Mouse (Mus musculus) embryonic facial prominence, embryonic 11.5 days (tissue): ENCODE measurements at regions not wholly inside any gene's neighbourhood (a gene's known extent, or its start where the extent isn't known, plus 50 kb on each side); places are given as distances from the start of the nearest gene placed in this dataset.
A peak's percentile ranks its signal among the peaks of the same experiment; 100 is the strongest.

Experiments used
- ATAC-seq: fragments of 200-750 bp; cut with Nextera tagmentation; replicated peaks from 2 replicates; pipeline ENCODE4 v1.8.0; 2017; ENCODE audit warnings: low read depth; ENCODE audit not compliant: insufficient number of reproducible peaks, low FRiP score, low TSS enrichment
- DNase-seq: peaks from one replicate; pipeline ENCODE4 v3.0.0-alpha.2; 2015; ENCODE audit warnings: low spot score
- H3K27ac ChIP-seq: fragments of 300-500 bp; sonication (generic); replicated peaks from 2 replicates; pipeline ENCODE4 v1.5.1; 2014; ENCODE audit warnings: mild to moderate bottlenecking, low read depth, low read length, control low read depth
- H3K27me3 ChIP-seq: fragments of 300-500 bp; sonication (generic); 2 replicates; pipeline ENCODE4 v1.6.1; 2014; ENCODE audit warnings: mild to moderate bottlenecking, low read length, moderate library complexity, mixed read lengths; ENCODE audit not compliant: control insufficient read depth, insufficient read depth
- H3K36me3 ChIP-seq: fragments of 300-500 bp; sonication (generic); replicated peaks from 2 replicates; pipeline ENCODE4 v1.6.1; 2014; ENCODE audit warnings: low read depth, mild to moderate bottlenecking, low read length, moderate library complexity, mixed read lengths; ENCODE audit not compliant: control insufficient read depth, insufficient read depth
- H3K4me1 ChIP-seq: fragments of 300-500 bp; sonication (generic); 2 replicates; pipeline ENCODE4 v1.6.1; 2014; ENCODE audit warnings: low read length, mixed read lengths; ENCODE audit not compliant: control insufficient read depth, insufficient read depth
- H3K4me2 ChIP-seq: fragments of 300-500 bp; sonication (generic); 2 replicates; pipeline ENCODE4 v1.6.1; 2014; ENCODE audit warnings: low read depth, mild to moderate bottlenecking, control low read depth, low read length, moderate library complexity
- H3K4me3 ChIP-seq: fragments of 300-500 bp; sonication (generic); 2 replicates; pipeline ENCODE4 v1.5.1; 2014; ENCODE audit warnings: low read depth, low read length, control low read depth
- H3K9ac ChIP-seq: fragments of 300-500 bp; sonication (generic); replicated peaks from 2 replicates; pipeline ENCODE4 v1.6.1; 2014; ENCODE audit warnings: mild to moderate bottlenecking, control low read depth, low read length
- H3K9me3 ChIP-seq: fragments of 300-500 bp; sonication (generic); replicated peaks from 2 replicates; pipeline ENCODE4 v1.6.1; 2016; ENCODE audit warnings: mild to moderate bottlenecking, low read length, inconsistent platforms, mixed read lengths; ENCODE audit not compliant: control insufficient read depth
- WGBS: fragments of 180-500 bp; shearing (Covaris S2); extraction: QIAGEN DNeasy Blood & Tissue Kit; methylation state at CpG from one replicate; pipeline ENCODE4 v1.1.7; 2014; 5-methylcytosine and 5-hydroxymethylcytosine counted together

GRCm38 (mm10) chr9:62220451-62220850 lies 61.6 kb downstream of the Spesp1 start:
- 86% methylated on average over 5 of the region's 5 CpGs for WGBS
- no peaks in the 10 kb centered on the region for H3K9me3 ChIP-seq
- no peak overlapping the region for H3K4me2 ChIP-seq
- no peak for DNase-seq
- ATAC-seq = no peak
- no peak overlapping the region for H3K27ac ChIP-seq
- no peaks in the 10 kb centered on the region; the same call in 1 of the 2 replicates for H3K36me3 ChIP-seq
- H3K4me1 ChIP-seq = no peaks in the 10 kb centered on the region
- no peak overlapping the region for H3K9ac ChIP-seq
- H3K27me3 ChIP-seq = no peaks in the 10 kb centered on the region
- H3K4me3 ChIP-seq = no peak overlapping the region

- Histone ChIP-seq H3K27me3 (no peaks in the 10 kb centered on the region), H3K36me3 (no peaks in the 10 kb centered on the region; the same call in 1 of the 2 replicates), H3K27ac (no peak overlapping the region), H3K4me2 (no peak overlapping the region), H3K4me3 (no peak overlapping the region), H3K9me3 (no peaks in the 10 kb centered on the region), H3K4me1 (no peaks in the 10 kb centered on the region), H3K9ac (no peak overlapping the region)
- ATAC-seq = no peak
- 49% methylated on average over 13 of the region's 13 CpGs for WGBS
- no peak for DNase-seq
Observed at GRCm38 (mm10) chr9:62215151-62215859, 66.7 kb downstream of the Spesp1 start.

GRCm38 (mm10) chr9:62214546-62214945 lies 67.5 kb downstream of the Spesp1 start:
- H3K36me3 ChIP-seq = no peaks in the 10 kb centered on the region; the same call in 1 of the 2 replicates
- H3K4me2 ChIP-seq = no peak overlapping the region
- H3K9me3 ChIP-seq = no peaks in the 10 kb centered on the region
- no peak overlapping the region for H3K27ac ChIP-seq
- ATAC-seq = no peak
- no peak overlapping the region for H3K9ac ChIP-seq
- H3K27me3 ChIP-seq = no peaks in the 10 kb centered on the region
- no peaks in the 10 kb centered on the region for H3K4me1 ChIP-seq
- DNase-seq = no peak
- WGBS = 75% methylated on average over 4 of the region's 4 CpGs
- no peak overlapping the region for H3K4me3 ChIP-seq

- WGBS = 42% methylated on average over 6 of the region's 6 CpGs
Observed at GRCm38 (mm10) chr9:62212615-62213014, 69.4 kb downstream of the Spesp1 start.

GRCm38 (mm10) chr9:62210815-62211214 lies 71.2 kb downstream of the Spesp1 start:
- no peaks in the 10 kb centered on the region for H3K9me3 ChIP-seq
- WGBS = 82% methylated on average over 5 of the region's 5 CpGs
- no peak overlapping the region for H3K27ac ChIP-seq
- ATAC-seq (no peak), DNase-seq (no peak)
- H3K4me3 ChIP-seq = no peak overlapping the region
- H3K9ac ChIP-seq = no peak overlapping the region
- no peaks in the 10 kb centered on the region; the same call in 1 of the 2 replicates for H3K36me3 ChIP-seq
- no peaks in the 10 kb centered on the region for H3K4me1 ChIP-seq
- H3K4me2 ChIP-seq = no peak overlapping the region
- H3K27me3 ChIP-seq = no peaks in the 10 kb centered on the region

More at GRCm38 (mm10) chr9:62212615-62213014, 69.4 kb downstream of the Spesp1 start:
- H3K27me3 ChIP-seq = no peaks in the 10 kb centered on the region
- no peak for ATAC-seq
- no peak overlapping the region for H3K4me3 ChIP-seq
- H3K9me3 ChIP-seq = no peaks in the 10 kb centered on the region
- no peak overlapping the region for H3K27ac ChIP-seq
- H3K9ac ChIP-seq = no peak overlapping the region
- no peaks in the 10 kb centered on the region; the same call in 1 of the 2 replicates for H3K36me3 ChIP-seq
- H3K4me2 ChIP-seq = no peak overlapping the region
- DNase-seq = no peak
- no peaks in the 10 kb centered on the region for H3K4me1 ChIP-seq

- Histone ChIP-seq H3K4me2 (no peak overlapping the region), H3K9ac (no peak overlapping the region), H3K4me1 (no peaks in the 10 kb centered on the region), H3K4me3 (no peak overlapping the region), H3K36me3 (no peaks in the 10 kb centered on the region), H3K27ac (no peak overlapping the region), H3K9me3 (no peaks in the 10 kb centered on the region), H3K27me3 (no peaks in the 10 kb centered on the region)
- DNase-seq (no peak), ATAC-seq (no peak)
- WGBS = 65% methylated on average over 5 of the region's 5 CpGs
Observed at GRCm38 (mm10) chr9:62208436-62208835, 73.6 kb downstream of the Spesp1 start.

- Histone ChIP-seq H3K27me3 (no peaks in the 10 kb centered on the region), H3K4me2 (no peak overlapping the region), H3K4me1 (no peaks in the 10 kb centered on the region), H3K36me3 (no peaks in the 10 kb centered on the region), H3K4me3 (no peak overlapping the region), H3K9me3 (no peaks in the 10 kb centered on the region), H3K27ac (no peak overlapping the region), H3K9ac (no peak overlapping the region)
- ATAC-seq (no peak), DNase-seq (peak; percentile 24)
- 45% methylated on average over 4 of the region's 4 CpGs for WGBS
Observed at GRCm38 (mm10) chr9:62205264-62205663, 76.7 kb downstream of the Spesp1 start.

GRCm38 (mm10) chr9:62203556-62203955 lies 78.5 kb downstream of the Spesp1 start:
- no peak for DNase-seq
- Histone ChIP-seq H3K36me3 (no peaks in the 10 kb centered on the region), H3K9ac (no peak overlapping the region), H3K27me3 (no peaks in the 10 kb centered on the region), H3K4me1 (0 out of 2 replicates have a peak, but pooled peaks cover 2% of the 10 kb centered on the region), H3K4me3 (no peak overlapping the region), H3K4me2 (no peak overlapping the region), H3K9me3 (no peaks in the 10 kb centered on the region), H3K27ac (no peak overlapping the region)
- WGBS = 50% methylated on average over 4 of the region's 4 CpGs
- ATAC-seq = no peak
